Mouse (Mus musculus): ENCODE data around the gene Ttc19.
"Not testable (repeated sequence)": the region's sequence is repeated elsewhere in the genome, so short reads cannot be mapped to it uniquely, and the experiment has no call there.

The Ttc19 gene

DNA sequence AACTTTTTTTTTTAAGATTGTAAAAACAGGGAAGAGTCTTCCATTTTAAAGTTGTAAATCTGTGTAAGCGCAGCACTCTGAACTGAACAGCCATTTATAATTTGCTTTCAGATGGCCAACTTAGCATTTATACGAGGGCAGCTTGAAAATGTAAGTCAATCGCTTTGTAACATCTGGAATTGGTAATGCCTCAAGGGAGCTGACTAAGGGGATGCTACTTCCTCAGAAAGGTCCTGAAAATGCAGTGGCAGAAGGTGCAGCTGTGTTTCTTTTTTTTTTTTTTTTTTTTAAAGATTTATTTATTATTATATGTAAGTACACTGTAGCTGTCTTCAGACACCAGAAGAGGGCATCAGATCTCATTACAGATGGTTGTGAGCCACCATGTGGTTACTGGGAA, 2.7 kb downstream of the Ttc19 start:
- DNase-seq (ENCODE audit: low read depth), result not testable (repeated sequence)

- no peak for DNase-seq (ENCODE audit: low read depth)
These were observed 3.7 kb downstream of the Ttc19 start for GRCm38 (mm10) chr11:62285020-62285419.

DNA sequence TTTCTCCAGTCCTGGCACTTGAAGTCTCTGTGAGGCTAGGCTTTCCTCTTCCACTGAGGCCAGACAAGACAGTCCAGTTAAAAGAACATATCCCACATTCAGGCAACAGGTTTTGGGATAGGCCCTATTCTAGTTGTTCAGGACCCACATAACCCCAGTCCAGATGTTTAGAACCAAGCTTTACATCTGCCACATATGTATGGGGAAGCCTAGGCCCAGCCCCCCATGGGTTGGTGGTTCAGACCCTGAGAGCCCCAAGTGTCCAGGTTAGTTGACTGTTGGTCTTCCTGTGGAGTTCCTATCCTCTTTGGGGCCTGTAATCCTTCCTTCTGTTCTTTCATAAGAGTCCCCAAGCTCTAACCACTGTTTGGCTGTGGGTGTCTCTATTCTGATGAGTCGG, 6.4 kb downstream of the Ttc19 start:
- DNase-seq (ENCODE audit: low read depth), result no peak

DNA sequence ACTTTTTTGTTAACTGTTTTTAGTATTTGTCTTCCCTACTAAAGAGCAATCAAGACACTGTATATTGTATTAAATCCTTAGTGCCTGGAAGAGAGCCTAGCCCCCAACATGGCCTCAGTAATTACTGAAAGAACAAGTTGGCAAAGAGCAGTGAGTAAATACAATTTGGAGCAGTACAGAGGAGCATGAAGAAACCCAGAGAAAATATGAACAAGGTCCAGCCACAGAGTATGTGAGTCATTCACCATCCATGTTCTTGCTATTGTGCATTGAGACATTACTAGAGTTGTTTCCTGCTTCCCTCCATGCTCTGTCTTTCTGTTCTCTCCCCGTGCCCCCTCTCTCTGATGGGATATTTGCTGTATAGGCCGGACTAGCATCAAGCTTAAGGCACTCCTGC, 12.8 kb downstream of the Ttc19 start:
- DNase-seq (ENCODE audit: low read depth), result peak; percentile 74

DNA sequence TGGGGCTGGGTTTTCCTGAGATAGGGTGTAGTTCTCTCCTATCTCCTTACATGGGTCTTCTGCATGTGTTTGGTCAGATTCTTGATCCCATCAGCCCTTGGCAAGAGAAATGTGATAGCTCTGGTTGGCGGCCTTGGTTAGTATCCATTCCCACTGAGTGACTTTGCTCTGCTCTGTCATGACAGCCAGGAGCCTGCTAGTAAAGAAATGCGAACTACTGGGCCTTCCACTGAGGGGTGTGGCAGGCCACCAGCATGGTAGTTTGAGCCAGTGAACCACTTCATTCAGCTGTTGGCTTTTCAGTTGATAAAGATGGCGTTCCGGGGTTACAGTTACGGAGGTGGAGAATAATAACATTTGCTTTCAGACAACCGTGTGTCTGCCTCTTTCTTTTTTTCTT, 17.6 kb downstream of the Ttc19 start:
- no peak for DNase-seq (ENCODE audit: low read depth)

- peak; percentile 87 for DNase-seq (ENCODE audit: low read depth)
These were observed 24.6 kb downstream of the Ttc19 start for GRCm38 (mm10) chr11:62305866-62306265.

GRCm38 (mm10) chr11:62309296-62309695, 28.0 kb downstream of the Ttc19 start:
- peak; percentile 67 for DNase-seq (ENCODE audit: low read depth)

DNA sequence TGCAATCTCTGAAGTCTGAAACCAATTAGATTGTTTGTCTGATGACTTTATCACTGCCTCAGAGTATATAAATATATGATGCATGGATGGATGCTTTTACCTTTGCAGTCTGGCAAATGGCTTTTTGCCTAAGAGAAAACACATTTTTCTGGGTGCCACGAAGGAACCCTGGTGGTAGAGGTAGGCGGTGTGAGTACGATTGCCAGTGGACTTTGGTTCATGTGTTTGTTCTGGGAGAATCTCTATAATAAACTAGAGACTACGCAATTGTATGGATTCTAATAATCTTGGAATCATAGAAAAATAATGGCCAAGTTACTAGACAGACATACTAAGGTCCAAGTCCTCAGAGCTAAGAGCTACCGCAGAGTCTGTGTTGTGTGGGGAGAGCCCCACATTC, 33.7 kb downstream of the Ttc19 start:
- no peak for DNase-seq (ENCODE audit: low read depth)

DNA sequence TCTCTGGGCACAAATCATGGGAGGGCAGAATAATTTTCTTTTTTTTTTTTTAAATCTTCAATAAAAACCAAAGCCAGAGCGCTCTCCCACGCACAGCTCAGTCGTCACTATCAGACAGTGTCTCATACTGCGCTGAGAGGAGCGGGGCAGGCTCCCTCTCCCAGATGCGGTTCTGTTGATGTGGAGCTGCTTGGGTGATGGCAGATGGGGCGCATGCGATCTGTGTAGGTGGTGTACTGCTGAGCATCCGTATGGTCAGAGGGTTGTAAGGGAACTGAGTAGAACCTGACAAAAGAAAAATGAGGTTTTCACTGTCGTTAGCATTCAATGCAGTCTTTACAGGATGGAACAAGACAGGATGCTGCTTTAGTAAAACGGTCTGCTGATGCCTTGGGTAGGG, 36.5 kb downstream of the Ttc19 start:
- no peak for DNase-seq (ENCODE audit: low read depth)

DNA sequence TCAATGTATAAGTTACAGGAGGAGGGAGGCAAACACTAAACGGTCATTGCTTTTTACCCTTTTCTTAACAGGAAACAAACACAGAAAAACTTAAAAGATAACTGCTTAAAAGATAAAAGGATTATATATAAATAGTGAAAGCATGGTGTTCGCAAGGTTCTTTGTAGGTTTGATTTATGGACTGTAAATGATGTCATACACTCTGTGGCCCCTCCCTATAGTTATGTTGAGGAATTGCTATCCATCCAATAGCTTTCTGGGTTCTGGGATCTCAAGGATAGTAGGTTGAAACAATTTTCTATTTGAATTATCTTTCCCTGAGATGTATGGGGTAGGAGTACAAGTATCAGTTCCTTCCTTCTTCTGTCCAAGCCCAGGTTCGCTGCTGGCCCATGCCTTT, 38.8 kb downstream of the Ttc19 start:
- no peak for DNase-seq (ENCODE audit: low read depth)

DNA sequence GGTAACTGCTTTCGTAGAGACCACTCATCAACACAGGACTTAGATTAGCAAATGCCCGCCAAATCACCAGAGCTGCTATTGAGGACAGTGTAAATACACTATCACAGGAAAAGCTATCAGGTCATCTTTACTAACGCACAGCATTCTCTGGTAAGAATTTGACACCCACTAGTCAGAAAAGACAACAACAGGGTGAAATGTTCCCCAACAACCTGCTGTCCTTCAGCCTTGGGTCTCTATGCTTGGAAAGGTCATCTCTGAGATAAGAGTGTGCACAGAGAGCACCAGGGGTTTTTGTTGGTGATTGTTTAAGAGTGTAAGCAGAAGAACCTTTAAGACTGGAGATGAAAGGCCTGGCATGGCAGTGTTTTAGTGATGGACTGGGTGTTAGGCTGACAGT, 42.4 kb downstream of the Ttc19 start:
- DNase-seq (ENCODE audit: low read depth), result no peak

GRCm38 (mm10) chr11:62331141-62331540, 49.9 kb downstream of the Ttc19 start:
- DNase-seq (ENCODE audit: low read depth), result peak; percentile 64

DNA sequence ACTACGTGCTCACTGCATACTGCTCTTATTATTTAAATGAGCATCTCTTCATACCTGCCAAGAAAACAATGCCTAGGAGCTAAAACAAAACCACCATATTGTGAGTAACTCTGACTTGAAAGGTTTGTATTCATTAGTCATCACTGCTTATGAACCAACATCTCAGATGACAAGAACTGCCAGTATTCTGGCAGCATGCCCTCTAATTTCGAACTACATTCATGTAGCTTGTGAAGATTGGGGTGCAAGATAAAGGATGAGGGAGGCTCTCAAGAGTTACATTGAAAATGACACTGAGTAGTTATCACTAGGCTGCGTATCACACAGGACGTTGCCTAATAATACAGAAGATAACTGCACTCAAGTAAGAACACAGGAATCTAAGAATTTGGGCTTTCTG, 51.0 kb downstream of the Ttc19 start:
- DNase-seq (ENCODE audit: low read depth), result peak; percentile 61

- no peak for DNase-seq (ENCODE audit: low read depth)
These were observed 61.7 kb downstream of the Ttc19 start for GRCm38 (mm10) chr11:62343002-62343401.

DNA sequence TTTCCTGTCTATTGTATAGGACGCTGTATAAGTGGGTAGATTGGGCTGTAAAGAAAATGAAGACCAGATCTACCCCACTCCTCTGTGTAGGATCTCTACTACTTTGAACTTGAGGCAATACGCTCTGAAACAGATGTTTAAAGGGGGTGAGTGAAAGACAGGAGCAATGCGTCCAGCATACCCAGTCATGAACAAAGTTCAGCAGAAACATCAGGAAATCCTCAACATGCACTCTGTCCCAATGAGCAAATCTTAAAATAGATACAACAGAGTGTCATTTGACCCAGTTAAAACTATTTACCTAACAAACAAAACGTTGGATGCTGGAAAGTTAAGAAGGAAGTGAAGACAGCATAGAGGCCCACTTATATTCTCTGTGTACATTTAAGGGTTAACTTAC, 70.7 kb downstream of the Ttc19 start:
- no peak for DNase-seq (ENCODE audit: low read depth)

DNA sequence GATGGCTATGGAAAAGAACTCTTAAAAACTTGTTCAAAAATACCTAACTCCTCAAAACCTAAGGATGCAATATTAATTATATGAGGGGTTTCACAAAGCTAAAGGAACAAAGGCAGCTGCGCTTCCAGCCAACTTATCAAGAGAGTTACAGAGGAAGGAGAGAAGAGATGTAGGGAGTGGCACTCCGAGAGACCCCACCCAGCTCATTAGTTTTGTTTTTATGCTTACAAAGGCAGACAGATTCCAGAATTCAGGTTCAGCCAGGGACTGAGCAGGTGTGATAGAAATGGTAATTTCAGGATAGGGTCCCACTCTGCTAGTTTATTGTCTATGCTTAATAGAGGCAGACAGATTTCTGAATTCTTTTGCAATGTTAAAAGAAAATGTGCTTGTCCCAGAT, 73.9 kb downstream of the Ttc19 start:
- DNase-seq (ENCODE audit: low read depth), result no peak

GRCm38 (mm10) chr11:62366879-62367278, 85.6 kb downstream of the Ttc19 start:
- DNase-seq (ENCODE audit: low read depth), result no peak

DNA sequence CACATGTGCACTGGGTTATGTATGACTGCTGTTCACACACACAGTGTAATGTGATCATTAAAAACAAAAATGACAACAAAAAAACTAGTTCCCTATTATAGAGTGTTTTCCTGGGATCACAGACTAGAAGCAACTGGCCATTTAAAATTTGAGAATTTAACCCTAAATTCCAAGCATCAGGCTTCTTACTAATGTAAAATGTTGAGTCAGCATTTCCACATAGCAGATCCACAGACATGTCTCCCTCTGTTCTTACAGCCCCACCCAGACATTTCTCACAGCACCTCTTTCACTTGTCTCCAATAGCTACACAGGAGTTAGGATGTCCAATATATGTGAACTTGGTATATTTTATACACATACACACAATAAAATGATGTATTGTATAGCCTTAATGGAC, 88.7 kb downstream of the Ttc19 start:
- DNase-seq (ENCODE audit: low read depth), result no peak

GRCm38 (mm10) chr11:62371776-62372175, 90.5 kb downstream of the Ttc19 start:
- no peak for DNase-seq (ENCODE audit: low read depth)

- DNase-seq (ENCODE audit: low read depth), result not testable (repeated sequence)
These were observed 96.1 kb downstream of the Ttc19 start for GRCm38 (mm10) chr11:62377202-62377851.
